Mouse (Mus musculus) thymus, adult 2 months (tissue): ENCODE measurements around the gene Sema4a. TPM values are rescaled to one million over a fixed set of nuclear protein-coding genes. Genes with fewer than 3 reads are reported as not detected.

Experiments used
- DNase-seq: peaks from one replicate; pipeline ENCODE4 v3.0.0; 2021
- H3K27ac ChIP-seq: fragments of 200-500 bp; 2 replicates; pipeline ENCODE4 v1.5.1; 2012; ENCODE audit warnings: low read length, control low read depth; ENCODE audit not compliant: control insufficient read depth, insufficient read depth
- H3K27me3 ChIP-seq: fragments of 200-500 bp; 2 replicates; pipeline ENCODE4 v1.6.1; 2012; ENCODE audit warnings: mild to moderate bottlenecking, low read length, moderate library complexity, mixed read lengths; ENCODE audit not compliant: control insufficient read depth, insufficient read depth
- H3K36me3 ChIP-seq: fragments of 200-500 bp; 2 replicates; pipeline ENCODE4 v1.6.1; 2012; ENCODE audit warnings: mild to moderate bottlenecking, low read length, moderate library complexity; ENCODE audit not compliant: control insufficient read depth, insufficient read depth
- H3K4me1 ChIP-seq: fragments of 200-500 bp; replicated peaks from 2 replicates; pipeline ENCODE4 v1.6.1; 2012; ENCODE audit warnings: low read length; ENCODE audit not compliant: control insufficient read depth, insufficient read depth
- H3K4me3 ChIP-seq: fragments of 200-500 bp; 2 replicates; pipeline ENCODE4 v1.5.1; 2012; ENCODE audit warnings: mild to moderate bottlenecking, low read length, control low read depth, moderate library complexity; ENCODE audit not compliant: control insufficient read depth, insufficient read depth
- CTCF ChIP-seq: fragments of 200-500 bp; IDR thresholded peaks from 2 replicates; pipeline ENCODE4 v1.5.1; 2012; ENCODE audit warnings: mild to moderate bottlenecking, control low read depth, low read length, moderate library complexity, borderline replicate concordance; ENCODE audit not compliant: control insufficient read depth, poor library complexity, insufficient read depth; ENCODE audit errors: extremely low read depth
- POLR2A ChIP-seq: fragments of 200-500 bp; IDR thresholded peaks from 2 replicates; pipeline ENCODE4 v1.6.1; 2012; ENCODE audit warnings: mild to moderate bottlenecking, low read length, control low read depth, moderate library complexity; ENCODE audit not compliant: control insufficient read depth, poor library complexity, insufficient read depth; ENCODE audit errors: extremely low read depth
- WGBS: fragments of 180-500 bp; shearing (Covaris S2); methylation state at CpG from one replicate; pipeline ENCODE4 v1.1.7; 2018; 5-methylcytosine and 5-hydroxymethylcytosine counted together
- polyA plus RNA-seq: library from polyadenylated mRNA; depleted of rRNA; stranded (reverse); fragments of >200 nt; gene quantifications from 2 replicates; pipeline ENCODE4 v1.2.3, GENCODE M21; 2012; rRNA removed

Gene Sema4a
- polyA plus RNA-seq: 99.3 and 109 TPM in 2 replicates

- 80% methylated on average over 12 of the region's 12 CpGs for WGBS
- no peaks in the 10 kb centered on the region for H3K36me3 ChIP-seq
- H3K27ac ChIP-seq: no peak within 1 kb of the TSS
- no peak within 1 kb of the TSS for H3K4me3 ChIP-seq
- TF ChIP-seq POLR2A (no peak), CTCF (no peak)
- H3K27me3 ChIP-seq: no peaks in the 10 kb centered on the region
- no peak for DNase-seq
- peaks cover 11% of the 10 kb centered on the region for H3K4me1 ChIP-seq
Observed at GRCm38 (mm10) chr3:88460983-88461696, at the start of gene Sema4a. TSS of gene Sema4a (minus strand) at chr3:88461182.

DNA sequence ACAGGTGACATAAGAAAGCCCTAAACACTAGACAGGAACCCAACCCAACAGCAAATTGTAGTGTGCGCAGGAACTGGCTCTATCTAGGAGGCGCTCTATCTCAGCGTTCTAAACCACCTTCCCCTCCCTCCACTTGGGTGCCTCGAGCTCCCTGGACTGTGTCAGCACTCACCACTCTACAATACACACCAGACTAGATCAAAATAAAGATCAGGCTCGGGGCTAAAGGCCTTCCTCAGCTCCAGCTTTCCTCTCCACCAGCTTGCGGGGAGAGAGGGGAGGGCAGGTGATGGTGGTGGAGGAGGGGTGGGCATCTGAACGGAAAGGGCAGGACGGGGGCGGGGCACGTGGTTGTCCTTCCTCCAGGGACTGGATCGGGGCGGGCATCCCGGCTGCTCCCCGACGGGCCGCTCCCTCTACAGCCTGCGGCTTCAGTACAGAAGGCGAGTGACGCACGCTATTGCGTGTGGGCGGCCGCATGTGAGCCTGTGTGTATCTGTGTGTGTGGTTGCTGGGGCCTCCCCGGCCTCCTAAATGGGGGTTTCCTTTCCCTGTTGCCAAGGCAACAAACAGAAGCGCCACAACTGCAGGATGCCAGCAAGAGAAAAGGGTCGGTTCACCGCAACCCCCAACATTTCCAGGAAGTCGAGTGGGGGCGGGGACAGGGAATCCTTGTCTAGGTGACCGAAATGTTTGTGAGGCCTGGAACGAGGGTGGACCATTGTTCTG is 48.9 kb upstream of the Sema4a start, which contains the start of gene Lmna:
Lmna (minus strand) TSS at position 265 of the 729 bp plus-strand sequence.
- under 1% methylated on average over 31 of the region's 31 CpGs for WGBS

DNA sequence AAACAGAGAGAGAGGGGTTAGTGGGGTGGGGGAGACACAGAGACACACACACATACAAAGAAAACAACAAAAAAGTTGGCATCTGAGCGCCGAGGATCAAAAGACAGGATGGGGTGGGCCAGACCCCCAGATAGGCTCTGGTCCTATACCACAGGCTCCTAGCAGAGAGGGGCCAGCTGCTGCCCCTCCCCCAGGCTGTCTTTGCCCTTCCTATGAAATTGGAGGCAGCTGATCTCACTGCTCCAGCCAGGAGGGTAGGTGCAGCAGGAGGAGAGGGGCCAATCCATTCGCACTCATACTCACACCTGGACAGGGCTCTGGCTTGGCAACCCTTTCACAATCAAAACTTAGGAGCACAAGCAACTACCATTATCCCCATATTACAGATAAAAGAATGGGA is 48.3 kb upstream of the Sema4a start:
- Histone ChIP-seq H3K27ac (peak overlapping the region; percentile 83), H3K4me3 (peak overlapping the region; percentile 7; the same call in 1 of the 2 replicates), H3K27me3 (no peaks in the 10 kb centered on the region), H3K4me1 (peaks cover 58% of the 10 kb centered on the region), H3K36me3 (no peaks in the 10 kb centered on the region)
- peak; percentile 32 for DNase-seq
- TF ChIP-seq POLR2A: no peak
- WGBS: 16% methylated on average over 3 of the region's 3 CpGs

More for the DNA sequence above, 48.9 kb upstream of the Sema4a start, which contains the start of gene Lmna:
- H3K36me3 ChIP-seq: no peaks in the 10 kb centered on the region
- TF ChIP-seq CTCF (no peak; the same call in 1 of the 2 replicates), POLR2A (peak; percentile 65)
- H3K4me1 ChIP-seq: peaks cover 64% of the 10 kb centered on the region
- H3K27me3 ChIP-seq: no peaks in the 10 kb centered on the region
- peak within 1 kb of the TSS; percentile 83 for H3K27ac ChIP-seq
- peak; percentile 94 for DNase-seq
- peak within 1 kb of the TSS; percentile 38 for H3K4me3 ChIP-seq

GRCm38 (mm10) chr3:88505765-88506164 is 44.8 kb upstream of the Sema4a start:
- 77% methylated on average over 7 of the region's 7 CpGs for WGBS
- Histone ChIP-seq H3K36me3 (no peaks in the 10 kb centered on the region), H3K4me3 (no peak overlapping the region), H3K4me1 (peaks cover 43% of the 10 kb centered on the region), H3K27ac (no peak overlapping the region), H3K27me3 (no peaks in the 10 kb centered on the region; the same call in 1 of the 2 replicates)
- no peak for TF ChIP-seq POLR2A
- no peak for TF ChIP-seq CTCF
- DNase-seq: no peak

- WGBS: 86% methylated on average over 6 of the region's 6 CpGs
- Histone ChIP-seq H3K27ac (no peak overlapping the region), H3K27me3 (no peaks in the 10 kb centered on the region; the same call in 1 of the 2 replicates)
Observed at GRCm38 (mm10) chr3:88505081-88505480, 44.1 kb upstream of the Sema4a start.

DNA sequence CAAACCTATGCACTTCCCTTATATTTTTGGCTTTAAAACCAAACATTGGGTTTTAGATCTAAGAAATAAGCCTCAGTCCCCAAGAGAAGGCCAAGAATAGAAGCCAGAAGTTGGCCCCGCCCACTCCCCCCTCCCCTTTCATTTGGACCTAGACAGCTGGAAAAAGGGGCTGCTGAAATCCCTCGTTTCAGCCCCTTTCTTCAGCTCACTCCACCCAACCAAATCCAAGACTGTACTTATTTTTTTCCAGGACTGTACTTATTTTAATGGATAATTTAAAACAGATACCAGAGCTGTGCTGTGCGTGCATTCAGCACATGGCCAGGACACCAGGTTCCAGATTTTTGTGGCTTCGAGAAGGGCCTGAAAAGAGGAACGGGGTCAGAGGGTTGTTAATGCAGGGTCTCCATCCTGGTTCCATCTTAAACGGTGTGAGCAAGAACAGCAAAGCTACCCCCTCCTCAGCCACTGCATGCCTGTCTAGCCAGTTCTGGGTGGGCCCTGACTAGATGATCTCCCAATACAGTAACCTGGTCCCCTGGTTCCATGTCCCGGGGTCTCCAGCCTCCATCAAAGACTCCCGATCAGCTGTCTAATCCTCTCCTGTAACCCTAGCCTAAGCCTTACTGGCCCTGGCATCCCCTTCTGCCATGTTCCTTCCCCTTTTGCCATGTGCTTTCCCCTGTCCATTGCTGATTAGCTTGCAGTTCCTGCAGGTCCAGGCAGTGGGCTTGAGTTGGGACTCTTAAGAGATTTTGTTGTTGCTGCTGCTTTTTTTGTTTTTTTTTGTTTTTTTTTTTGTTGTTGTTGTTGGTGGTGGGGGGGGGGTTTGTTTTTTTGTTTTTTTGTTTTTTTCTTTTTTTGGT is 43.1 kb upstream of the Sema4a start:
- H3K36me3 ChIP-seq: no peaks in the 10 kb centered on the region
- DNase-seq: no peak
- H3K4me1 ChIP-seq: peaks cover 30% of the 10 kb centered on the region
- H3K4me3 ChIP-seq: no peak overlapping the region
- H3K27me3 ChIP-seq: no peaks in the 10 kb centered on the region; the same call in 1 of the 2 replicates
- 54% methylated on average over 8 of the region's 8 CpGs for WGBS
- no peak for TF ChIP-seq CTCF
- TF ChIP-seq POLR2A: no peak
- no peak overlapping the region for H3K27ac ChIP-seq

More at GRCm38 (mm10) chr3:88505081-88505480, 44.1 kb upstream of the Sema4a start:
- no peak for DNase-seq
- Histone ChIP-seq H3K4me3 (no peak overlapping the region), H3K36me3 (no peaks in the 10 kb centered on the region), H3K4me1 (peaks cover 37% of the 10 kb centered on the region)
- TF ChIP-seq CTCF: no peak
